Mouse (Mus musculus) MEL (cell line): Measurements from ENCODE around the gene Ccdc9b.

Experiments
- CHD1 ChIP-seq: IDR thresholded peaks from 2 replicates; pipeline ENCODE4 v1.6.1; 2012; ENCODE audit warnings: low read depth, mild to moderate bottlenecking, inconsistent platforms, low read length, improper control_type of control experiment
- CTCF ChIP-seq, 3 experiments: IDR thresholded peaks in 2 of 3; conservative IDR thresholded peaks in 1 of 3; 2 replicates each; pipeline ENCODE4 v1.5.1; 2011 to 2012; ENCODE audit warnings: low read length in 3 of 3, low read depth in 2 of 3, mild to moderate bottlenecking in 2 of 3, improper control_type of control experiment in 1 of 3, inconsistent platforms in 1 of 3, mixed read lengths in 1 of 3, moderate library complexity in 1 of 3; ENCODE audit not compliant: control insufficient read depth in 1 of 3, insufficient read depth in 1 of 3, poor library complexity in 1 of 3, severe bottlenecking in 1 of 3
- E2F4 ChIP-seq: IDR thresholded peaks from 2 replicates; pipeline ENCODE4 v1.6.1; 2011; ENCODE audit warnings: low read depth, low read length, improper control_type of control experiment, borderline replicate concordance
- GABPA ChIP-seq: IDR thresholded peaks from 2 replicates; pipeline ENCODE4 v1.6.1; 2012; ENCODE audit warnings: low read depth, mild to moderate bottlenecking, inconsistent platforms, low read length, improper control_type of control experiment, moderate library complexity
- GATA1 ChIP-seq: IDR thresholded peaks from 2 replicates; pipeline ENCODE4 v1.6.1; 2011; ENCODE audit warnings: low read depth, low read length, improper control_type of control experiment
- MYB ChIP-seq: IDR thresholded peaks from 2 replicates; pipeline ENCODE4 v1.6.1; 2011; ENCODE audit warnings: mild to moderate bottlenecking, low read depth, low read length, improper control_type of control experiment
- SIN3A ChIP-seq: IDR thresholded peaks from 2 replicates; pipeline ENCODE4 v1.6.1; 2012; ENCODE audit warnings: low read length, improper control_type of control experiment, inconsistent platforms
- USF1 ChIP-seq: IDR thresholded peaks from 2 replicates; pipeline ENCODE4 v1.6.1; 2014; ENCODE audit warnings: low read depth, mild to moderate bottlenecking, inconsistent platforms, low read length, improper control_type of control experiment, moderate library complexity

- no peak for TF ChIP-seq GATA1
- no peak for TF ChIP-seq USF1
- no peak for TF ChIP-seq E2F4
- no peak for TF ChIP-seq CTCF (IDR thresholded peaks at IDR 0.05 in 2 of 3, conservative IDR thresholded peaks at IDR 0.05 in 1 of 3; ENCODE audit: control insufficient read depth in 1 of 3, insufficient read depth in 1 of 3, low read depth in 2 of 3, low read length in 3 of 3, poor library complexity in 1 of 3, severe bottlenecking in 1 of 3)
- no peak for TF ChIP-seq CHD1
- no peak for TF ChIP-seq SIN3A
- TF ChIP-seq GABPA: no peak
- TF ChIP-seq MYB: no peak
These were observed 12.9 kb upstream of the Ccdc9b start for GRCm38 (mm10) chr2:118775396-118775795.
